Mouse (Mus musculus) CH12.LX (cell line): Measurements from ENCODE around the gene Zbtb33. TPM values are rescaled to one million over a fixed set of nuclear protein-coding genes. Genes with fewer than 3 reads are reported as not detected.

ENCODE experiments used
- DNase-seq: peaks from one replicate; pipeline ENCODE4 v3.0.0-alpha.2; 2013; ENCODE audit errors: extremely low read depth
- H3K27ac ChIP-seq: 2 replicates; pipeline ENCODE4 v1.5.1; 2012; ENCODE audit warnings: low read depth, mild to moderate bottlenecking, control low read depth, moderate library complexity; ENCODE audit not compliant: insufficient read depth
- H3K27me3 ChIP-seq: replicated peaks from 2 replicates; pipeline ENCODE3; 2012; ENCODE audit warnings: inconsistent platforms
- H3K36me3 ChIP-seq, 2 experiments: replicated peaks in 1 of 2; 2 replicates each; pipeline versions ENCODE3 to v1.6.1; 2012; ENCODE audit warnings: inconsistent platforms in 1 of 2, low read length in 1 of 2, mild to moderate bottlenecking in 1 of 2, mixed read lengths in 1 of 2, moderate library complexity in 1 of 2; ENCODE audit not compliant: control insufficient read depth in 1 of 2, insufficient read depth in 1 of 2
- H3K4me1 ChIP-seq, 2 experiments: 2 replicates each; pipeline ENCODE4 v1.6.1; 2012; ENCODE audit warnings: inconsistent platforms in 1 of 2, moderate library complexity in 1 of 2; ENCODE audit not compliant: insufficient read depth in 2 of 2, control insufficient read depth in 1 of 2
- H3K4me2 ChIP-seq: 2 replicates; pipeline ENCODE4 v1.6.1; 2012; ENCODE audit warnings: low read depth, mild to moderate bottlenecking, control low read depth; ENCODE audit not compliant: poor library complexity, insufficient read depth, severe bottlenecking
- H3K4me3 ChIP-seq, 3 experiments: fragments of 150-350 bp in 1 of 3; sonication (generic) in 1 of 3; replicated peaks in 1 of 3; 2 replicates each; pipeline versions ENCODE3 to v1.5.1; 2011 to 2012; ENCODE audit warnings: low read depth in 2 of 3, low read length in 2 of 3, mild to moderate bottlenecking in 2 of 3, moderate library complexity in 2 of 3, control low read depth in 1 of 3, improper control_type of control experiment in 1 of 3, inconsistent platforms in 1 of 3, mixed read lengths in 1 of 3; ENCODE audit not compliant: poor library complexity in 1 of 3
- H3K79me2 ChIP-seq: replicated peaks from 2 replicates; pipeline ENCODE4 v1.6.1; 2012; ENCODE audit warnings: mild to moderate bottlenecking, moderate library complexity; ENCODE audit not compliant: control insufficient read depth, poor library complexity, insufficient read depth, severe bottlenecking; ENCODE audit errors: extremely low read depth
- H3K9ac ChIP-seq: 2 replicates; pipeline ENCODE4 v1.6.1; 2012; ENCODE audit warnings: low read depth, mild to moderate bottlenecking, control low read depth, moderate library complexity; ENCODE audit not compliant: insufficient read depth
- H3K9me3 ChIP-seq: replicated peaks from 2 replicates; pipeline ENCODE3; 2012; ENCODE audit warnings: low read length, inconsistent platforms, mixed read lengths
- CHD1 ChIP-seq: IDR thresholded peaks from 2 replicates; pipeline ENCODE4 v1.6.1; 2012; ENCODE audit warnings: low read depth, low read length, improper control_type of control experiment, inconsistent platforms
- CTCF ChIP-seq, 2 experiments: IDR thresholded peaks in 1 of 2; conservative IDR thresholded peaks in 1 of 2; 2 replicates each; pipeline ENCODE4 v1.5.1; 2011 to 2012; ENCODE audit warnings: low read depth in 2 of 2, low read length in 2 of 2, improper control_type of control experiment in 1 of 2, inconsistent platforms in 1 of 2, mild to moderate bottlenecking in 1 of 2, moderate library complexity in 1 of 2
- MYC ChIP-seq: IDR thresholded peaks from 2 replicates; pipeline ENCODE4 v1.6.1; 2011; ENCODE audit warnings: low read depth, mild to moderate bottlenecking, improper control_type of control experiment, low read length
- POLR2AphosphoS2 ChIP-seq: IDR thresholded peaks from 2 replicates; pipeline ENCODE4 v1.6.1; 2011; ENCODE audit warnings: low read depth, low read length, improper control_type of control experiment
- RAD21 ChIP-seq: IDR thresholded peaks from 2 replicates; pipeline ENCODE4 v1.6.1; 2011; ENCODE audit warnings: low read depth, mild to moderate bottlenecking, low read length, improper control_type of control experiment, moderate library complexity
- RCOR1 ChIP-seq: conservative IDR thresholded peaks from 2 replicates; pipeline ENCODE4 v1.6.1; 2012; ENCODE audit warnings: low read depth, mild to moderate bottlenecking, inconsistent platforms, low read length, improper control_type of control experiment
- SMC3 ChIP-seq: IDR thresholded peaks from 2 replicates; pipeline ENCODE4 v1.6.1; 2011; ENCODE audit warnings: low read depth, low read length, improper control_type of control experiment
- TBP ChIP-seq: conservative IDR thresholded peaks from 2 replicates; pipeline ENCODE4 v1.6.1; 2011; ENCODE audit warnings: low read depth, low read length, improper control_type of control experiment
- dilution Hi-C: fragments of 300-500 bp; cut with MboI; formaldehyde crosslinking; loops from 2 replicates; pipeline ENCODE4 v1.14.3; 2020; ENCODE audit warnings: low sequenced_read_pairs; ENCODE audit not compliant: extremely low pct_unique_long_range_greater_than_20kb, extremely low pct_ligation_motif_present
- in situ Hi-C: fragments of 300-500 bp; cut with MboI; formaldehyde crosslinking; loops from 3 replicates; pipeline ENCODE4 v1.14.3; 2019; ENCODE audit warnings: low sequenced_read_pairs, low pct_ligation_motif_present, low pct_unique_long_range_greater_than_20kb, mixed read lengths
- polyA plus RNA-seq: library from polyadenylated mRNA; unstranded; fragments of >175 nt; gene quantifications from 2 replicates; pipeline ENCODE4 v1.2.1, GENCODE M21; 2012; ENCODE audit warnings: low read depth; ENCODE audit not compliant: insufficient read length
- total RNA-seq, 2 experiments: library from RNA; depleted of rRNA; stranded (reverse); fragments of 300-350 nt in 1 of 2; fragments of >200 nt in 1 of 2; gene quantifications; 2 replicates each; pipeline ENCODE4 v1.2.3; 2012 to 2014

The Zbtb33 gene
- total and polyA plus RNA-seq, 3 experiments: 10.7 to 25.0 (median 14.0) TPM

- dilution Hi-C loops (no loop called here), in situ Hi-C loops (loop anchor here (10.0 to 25.0 kb wide), 3 partner anchors 53 to 197 kb away; partner anchors contain the start of gene Zbtb33)
- no peaks in the 10 kb centered on the region for H3K36me3 ChIP-seq
- H3K27ac ChIP-seq: no peak overlapping the region
- no peaks in the 10 kb centered on the region for H3K9me3 ChIP-seq
- H3K4me3 ChIP-seq: no peak overlapping the region
- H3K79me2 ChIP-seq: no peaks in the 10 kb centered on the region
- TF ChIP-seq RCOR1 (no peak), SMC3 (peak; percentile 60), MYC (0 out of 2 replicates have a peak, but pooled peaks have one; percentile 16), TBP (no peak), RAD21 (peak; percentile 65), CTCF (conservative IDR thresholded peaks at IDR 0.05 in 1 of 2, IDR thresholded peaks at IDR 0.05 in 1 of 2; ENCODE audit: low read depth in 2 of 2, low read length in 2 of 2) (peak; percentile 74 to 77), CHD1 (no peak), POLR2AphosphoS2 (no peak)
- peak; percentile 51 for DNase-seq
- H3K4me1 ChIP-seq: peaks cover 3 to 19% of the 10 kb centered on the region in 2 experiments; a peak in 3 of 4 replicates
- H3K9ac ChIP-seq: no peak overlapping the region
- H3K27me3 ChIP-seq: no peaks in the 10 kb centered on the region
- no peak overlapping the region for H3K4me2 ChIP-seq
Measured at GRCm38 (mm10) chrX:38237731-38238130, 48.1 kb downstream of the Zbtb33 start.

Other genes with a start within 250 kb of the Zbtb33 start
- not detected in 2 replicates for gene Btg1-ps1, start 171.0 kb upstream of the Zbtb33 start, total RNA-seq (2012; rRNA removed)
- gene Btg1-ps1, start 171.0 kb upstream of the Zbtb33 start, total RNA-seq (2014; rRNA removed): not detected in 2 replicates
- gene Btg1-ps1, start 171.0 kb upstream of the Zbtb33 start, polyA plus RNA-seq: not detected in 2 replicates
- gene Btg1-ps2, start 146.7 kb upstream of the Zbtb33 start, total RNA-seq (2012; rRNA removed): not detected in 2 replicates
- gene Btg1-ps2, start 146.7 kb upstream of the Zbtb33 start, total RNA-seq (2014; rRNA removed): not detected in 2 replicates
- not detected in 2 replicates for gene Btg1-ps2, start 146.7 kb upstream of the Zbtb33 start, polyA plus RNA-seq
- gene Rhox10, start 123.3 kb upstream of the Zbtb33 start, total RNA-seq (2012; rRNA removed): not detected in 2 replicates
- not detected in 2 replicates for gene Rhox10, start 123.3 kb upstream of the Zbtb33 start, total RNA-seq (2014; rRNA removed)
- gene Rhox10, start 123.3 kb upstream of the Zbtb33 start, polyA plus RNA-seq: not detected in 2 replicates
- gene Rhox11, start 104.7 kb upstream of the Zbtb33 start, total RNA-seq (2012; rRNA removed): not detected in 2 replicates
- gene Rhox11, start 104.7 kb upstream of the Zbtb33 start, total RNA-seq (2014; rRNA removed): not detected in 2 replicates
- not detected in 2 replicates for gene Rhox11, start 104.7 kb upstream of the Zbtb33 start, polyA plus RNA-seq
- not detected in 2 replicates for gene Rhox12, start 78.9 kb upstream of the Zbtb33 start, total RNA-seq (2012; rRNA removed)
- not detected in 2 replicates for gene Rhox12, start 78.9 kb upstream of the Zbtb33 start, total RNA-seq (2014; rRNA removed)
- not detected in 2 replicates for gene Rhox12, start 78.9 kb upstream of the Zbtb33 start, polyA plus RNA-seq
- 223 and 280 TPM in 2 replicates for gene Rhox13, start 68.6 kb upstream of the Zbtb33 start, total RNA-seq (2012; rRNA removed)
- gene Rhox13, start 68.6 kb upstream of the Zbtb33 start, total RNA-seq (2014; rRNA removed): 2.1 and 2.6 TPM in 2 replicates
- gene Rhox13, start 68.6 kb upstream of the Zbtb33 start, polyA plus RNA-seq: 12.9 and 14.2 TPM in 2 replicates
- gene Tmem255a, start 62.6 kb downstream of the Zbtb33 start, total RNA-seq (2012; rRNA removed): 0.29 and 0.30 TPM in 2 replicates
- 0.63 and 0.68 TPM in 2 replicates for gene Tmem255a, start 62.6 kb downstream of the Zbtb33 start, total RNA-seq (2014; rRNA removed)
- 1.4 TPM in 2 replicates for gene Tmem255a, start 62.6 kb downstream of the Zbtb33 start, polyA plus RNA-seq
- not detected in 2 replicates for gene Atp1b4, start 126.4 kb downstream of the Zbtb33 start, total RNA-seq (2012; rRNA removed)
- gene Atp1b4, start 126.4 kb downstream of the Zbtb33 start, total RNA-seq (2014; rRNA removed): not detected in 2 replicates
- gene Atp1b4, start 126.4 kb downstream of the Zbtb33 start, polyA plus RNA-seq: not detected in 2 replicates